Mouse (Mus musculus) ES-Bruce4 (cell line): ENCODE measurements at regions not wholly inside any gene's neighbourhood (a gene's known extent, or its start where the extent isn't known, plus 50 kb on each side); places are given as distances from the start of the nearest gene placed in this dataset.

Experiments used
- H3K27ac ChIP-seq: 2 replicates; pipeline ENCODE4 v1.5.1; 2012; ENCODE audit warnings: low read length, inconsistent platforms; ENCODE audit not compliant: insufficient read depth
- H3K27me3 ChIP-seq: 2 replicates; pipeline ENCODE4 v1.6.1; 2012; ENCODE audit warnings: mild to moderate bottlenecking, low read length, inconsistent platforms; ENCODE audit not compliant: control insufficient read depth, poor library complexity, insufficient read depth, severe bottlenecking
- H3K36me3 ChIP-seq: 2 replicates; pipeline ENCODE4 v1.6.1; 2012; ENCODE audit warnings: inconsistent platforms, mild to moderate bottlenecking, low read length, moderate library complexity; ENCODE audit not compliant: control insufficient read depth, poor library complexity, insufficient read depth, severe bottlenecking
- H3K4me1 ChIP-seq: one replicate; pipeline ENCODE4 v1.8.1; 2011; ENCODE audit warnings: low read length; ENCODE audit not compliant: control insufficient read depth, insufficient read depth
- H3K4me3 ChIP-seq: 2 replicates; pipeline ENCODE4 v1.5.1; 2011; ENCODE audit warnings: low read depth, mild to moderate bottlenecking, low read length
- H3K9ac ChIP-seq: 2 replicates; pipeline ENCODE4 v1.6.1; 2012; ENCODE audit warnings: low read depth, mild to moderate bottlenecking, inconsistent platforms; ENCODE audit not compliant: poor library complexity, severe bottlenecking
- H3K9me3 ChIP-seq: replicated peaks from 2 replicates; pipeline ENCODE4 v1.6.1; 2012; ENCODE audit warnings: mild to moderate bottlenecking, low read length, inconsistent platforms; ENCODE audit not compliant: control insufficient read depth, poor library complexity, insufficient read depth, severe bottlenecking
- CTCF ChIP-seq: IDR thresholded peaks from one replicate; pipeline ENCODE4 v1.8.1; 2011; ENCODE audit warnings: low read depth, low read length
- EP300 ChIP-seq: IDR thresholded peaks from 2 replicates; pipeline ENCODE4 v1.6.1; 2011; ENCODE audit warnings: low read depth, low read length; ENCODE audit not compliant: insufficient read depth
- POLR2A ChIP-seq: IDR thresholded peaks from one replicate; pipeline ENCODE4 v1.8.1; 2011; ENCODE audit warnings: low read length; ENCODE audit not compliant: insufficient read depth

DNA sequence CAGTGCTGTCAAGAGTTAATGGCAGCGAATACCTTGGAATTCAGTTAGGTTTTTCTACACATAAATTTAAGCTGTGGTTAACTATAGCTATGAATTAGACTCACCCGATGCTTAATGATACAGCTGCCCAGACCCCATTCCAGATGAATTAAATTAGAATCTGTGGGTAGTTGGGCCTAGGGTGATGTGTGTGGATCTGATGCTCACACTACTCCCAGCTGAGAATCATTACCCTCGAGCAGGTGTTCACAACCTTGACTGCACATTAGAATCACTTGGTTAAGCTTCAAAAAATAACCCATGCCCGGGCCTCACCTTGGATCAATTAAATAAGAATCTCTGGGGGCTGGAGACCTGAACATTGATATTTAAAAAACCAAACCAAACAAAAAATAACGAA, 684.2 kb upstream of the Adgra3 start:
- H3K4me1 ChIP-seq: no peaks in the 10 kb centered on the region
- no peak overlapping the region for H3K4me3 ChIP-seq
- no peak overlapping the region for H3K9ac ChIP-seq
- H3K9me3 ChIP-seq: no peaks in the 10 kb centered on the region
- TF ChIP-seq POLR2A (no peak), EP300 (no peak), CTCF (no peak)
- H3K27ac ChIP-seq: no peak overlapping the region
- H3K27me3 ChIP-seq: no peaks in the 10 kb centered on the region
- H3K36me3 ChIP-seq: no peaks in the 10 kb centered on the region

DNA sequence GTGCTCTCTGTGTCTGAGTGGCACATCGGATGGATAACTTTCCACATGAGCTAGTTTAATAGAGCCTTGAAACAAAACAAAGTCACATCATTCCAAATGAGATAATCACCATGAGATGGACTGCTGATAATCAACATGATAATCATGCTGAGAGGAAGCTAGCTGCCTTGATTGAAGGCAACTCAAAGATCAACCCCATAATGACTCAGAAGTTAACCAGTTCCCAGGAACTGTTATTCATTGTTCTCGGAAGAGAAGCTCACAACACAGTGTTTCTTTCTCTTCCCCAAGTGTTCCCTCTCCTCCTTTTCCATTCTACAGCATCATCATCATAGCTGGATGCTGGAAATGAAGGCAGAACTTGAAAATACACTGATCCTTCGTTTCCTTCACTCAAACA, 674.9 kb upstream of the Adgra3 start:
- Histone ChIP-seq H3K27me3 (no peaks in the 10 kb centered on the region), H3K9ac (no peak overlapping the region), H3K4me1 (no peaks in the 10 kb centered on the region), H3K27ac (no peak overlapping the region), H3K36me3 (no peaks in the 10 kb centered on the region), H3K9me3 (no peaks in the 10 kb centered on the region), H3K4me3 (no peak overlapping the region)
- TF ChIP-seq EP300 (no peak), POLR2A (no peak), CTCF (no peak)

DNA sequence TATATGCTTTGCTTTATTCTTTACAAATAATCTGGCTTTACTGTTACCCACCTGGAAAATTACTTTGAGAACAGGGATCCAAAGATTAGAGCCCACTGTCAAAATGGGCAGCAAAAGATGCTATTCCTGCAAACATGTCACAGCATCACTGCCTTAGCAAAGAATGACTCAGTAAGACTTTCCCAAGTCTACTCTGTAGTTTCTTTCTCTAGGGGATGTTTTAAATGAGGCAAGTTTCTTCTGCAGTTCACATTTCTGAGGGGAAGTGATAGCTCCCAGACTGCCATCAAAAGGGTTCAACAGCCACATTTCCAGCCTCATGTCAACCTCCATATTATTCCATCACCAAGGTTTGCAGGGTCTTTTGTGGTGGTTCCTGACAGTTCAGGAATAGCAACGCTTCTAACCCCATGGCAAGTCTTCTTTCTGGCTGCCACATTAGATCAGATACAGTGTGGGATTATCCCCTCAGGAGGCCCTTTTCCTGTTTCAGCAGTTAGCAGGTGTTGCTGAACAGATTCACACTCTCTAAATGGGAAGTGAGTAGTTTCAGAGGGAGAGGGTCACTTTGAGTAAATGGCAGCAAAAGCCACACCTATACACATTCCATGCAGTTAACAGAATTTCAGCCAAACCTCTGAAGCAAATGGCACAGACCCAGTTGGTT, 669.7 kb upstream of the Adgra3 start:
- H3K4me3 ChIP-seq: no peak overlapping the region
- TF ChIP-seq CTCF (no peak), EP300 (no peak), POLR2A (no peak)
- no peak overlapping the region for H3K9ac ChIP-seq
- H3K27ac ChIP-seq: no peak overlapping the region
- no peaks in the 10 kb centered on the region for H3K9me3 ChIP-seq
- H3K36me3 ChIP-seq: no peaks in the 10 kb centered on the region
- no peaks in the 10 kb centered on the region for H3K4me1 ChIP-seq
- H3K27me3 ChIP-seq: no peaks in the 10 kb centered on the region

DNA sequence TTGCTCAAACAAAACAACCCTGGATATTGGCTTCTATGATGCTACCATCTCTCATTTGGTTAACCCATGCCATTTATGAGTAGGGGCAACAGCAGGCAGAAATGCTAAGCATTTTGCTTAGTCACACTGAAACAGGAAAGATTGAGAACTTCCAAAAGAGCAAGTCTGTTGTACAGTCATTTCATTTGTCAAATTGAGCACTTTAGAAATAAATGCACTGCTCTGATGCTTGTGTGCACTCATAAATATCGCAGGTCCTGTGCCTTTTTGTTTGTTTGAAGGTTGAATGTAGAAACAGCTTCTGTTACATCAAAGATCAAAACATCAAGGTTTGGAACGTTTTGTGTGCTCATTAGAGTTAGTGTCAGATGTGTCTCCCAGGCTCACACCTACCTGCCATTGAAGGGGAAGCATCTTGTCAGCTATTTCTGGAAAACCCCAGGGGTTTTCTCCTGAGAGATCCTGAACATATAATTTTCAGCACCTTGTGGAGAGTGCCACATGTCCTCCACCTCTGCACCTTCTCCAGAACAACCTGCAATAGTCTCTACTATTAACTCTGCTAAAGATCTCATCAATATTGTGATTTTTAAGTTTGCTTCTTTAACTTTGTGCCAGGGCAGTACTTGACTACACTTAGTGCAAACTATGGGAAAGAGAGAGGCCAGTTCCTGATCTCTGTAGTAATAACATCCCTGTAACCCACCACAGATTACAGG, 648.3 kb upstream of the Adgra3 start:
- Histone ChIP-seq H3K9me3 (no peaks in the 10 kb centered on the region), H3K4me3 (no peak overlapping the region), H3K36me3 (no peaks in the 10 kb centered on the region), H3K27ac (no peak overlapping the region), H3K4me1 (no peaks in the 10 kb centered on the region), H3K9ac (no peak overlapping the region), H3K27me3 (no peaks in the 10 kb centered on the region)
- TF ChIP-seq POLR2A (no peak), CTCF (no peak), EP300 (no peak)

DNA sequence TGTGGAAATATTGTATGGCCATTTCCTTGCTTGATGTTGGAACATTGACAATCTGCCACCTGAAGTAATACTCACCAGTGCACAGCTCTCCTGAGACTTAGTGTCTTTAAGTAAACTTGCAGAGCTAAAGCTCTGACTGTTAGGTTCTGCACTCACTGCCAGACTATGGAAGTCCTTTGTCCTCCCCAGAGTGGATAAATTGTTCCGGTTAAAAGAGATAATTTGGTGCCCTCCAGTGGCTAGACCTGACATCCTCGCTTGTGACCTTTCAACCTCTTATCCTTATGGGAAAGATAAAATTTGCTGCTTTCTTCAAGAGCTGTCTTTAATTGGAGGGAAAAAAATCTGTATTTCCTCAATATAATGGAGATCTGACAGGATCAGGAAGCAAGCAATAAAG, 639.3 kb upstream of the Adgra3 start:
- Histone ChIP-seq H3K9ac (no peak overlapping the region), H3K27me3 (no peaks in the 10 kb centered on the region), H3K27ac (no peak overlapping the region), H3K9me3 (no peaks in the 10 kb centered on the region), H3K4me3 (no peak overlapping the region), H3K4me1 (no peaks in the 10 kb centered on the region), H3K36me3 (no peaks in the 10 kb centered on the region)
- TF ChIP-seq POLR2A: no peak
- no peak for TF ChIP-seq CTCF
- TF ChIP-seq EP300: no peak

DNA sequence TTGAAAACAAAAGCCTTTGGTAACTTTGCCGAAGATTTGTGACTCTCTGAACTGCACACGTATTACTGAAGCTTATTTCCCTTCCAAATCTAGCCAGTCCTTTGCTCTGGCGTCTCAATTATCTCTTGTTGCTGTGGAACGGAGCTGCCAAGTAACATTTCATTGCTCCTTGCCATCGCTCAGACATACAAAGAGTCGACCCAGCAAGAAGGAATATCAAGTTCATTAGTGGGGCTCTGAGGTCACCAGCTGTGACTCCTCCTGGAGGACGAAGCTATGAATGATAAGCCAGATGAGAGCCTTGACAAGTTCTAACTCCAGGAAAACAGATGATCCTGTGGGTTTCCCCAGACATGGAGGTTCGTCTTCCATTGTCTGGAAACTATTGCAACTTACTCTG, 638.8 kb upstream of the Adgra3 start:
- H3K27ac ChIP-seq: no peak overlapping the region
- TF ChIP-seq POLR2A: no peak
- no peak for TF ChIP-seq EP300
- TF ChIP-seq CTCF: no peak
- no peaks in the 10 kb centered on the region for H3K27me3 ChIP-seq
- H3K4me1 ChIP-seq: no peaks in the 10 kb centered on the region
- no peak overlapping the region for H3K4me3 ChIP-seq
- no peaks in the 10 kb centered on the region for H3K36me3 ChIP-seq
- no peak overlapping the region for H3K9ac ChIP-seq
- no peaks in the 10 kb centered on the region for H3K9me3 ChIP-seq
